Mouse (Mus musculus) stomach, embryonic 14.5 days (tissue): ENCODE results near the gene Bcar3. TPM values are rescaled to one million over a fixed set of nuclear protein-coding genes. Genes with fewer than 3 reads are reported as not detected.
"Not testable (repeated sequence)": the region's sequence is repeated elsewhere in the genome, so short reads cannot be mapped to it uniquely, and the experiment has no call there.

Source experiments
- ATAC-seq: fragments of 200-750 bp; cut with Nextera tagmentation; 2 replicates; pipeline ENCODE4 v1.8.0; 2017; ENCODE audit warnings: low read depth, moderate TSS enrichment; ENCODE audit not compliant: insufficient number of reproducible peaks, insufficient read depth, low FRiP score
- H3K27ac ChIP-seq: fragments of 300-500 bp; sonication (generic); 2 replicates; pipeline ENCODE4 v1.5.1; 2014; ENCODE audit warnings: mild to moderate bottlenecking, low read length, moderate library complexity, mixed read lengths
- H3K27me3 ChIP-seq: fragments of 300-500 bp; sonication (generic); 2 replicates; pipeline ENCODE4 v1.6.1; 2014; ENCODE audit warnings: low read length, control low read depth, mixed read lengths; ENCODE audit not compliant: control insufficient read depth, insufficient read depth
- H3K36me3 ChIP-seq: fragments of 300-500 bp; sonication (generic); 2 replicates; pipeline ENCODE4 v1.6.1; 2014; ENCODE audit warnings: mild to moderate bottlenecking, control low read depth, low read length, moderate library complexity, mixed read lengths; ENCODE audit not compliant: control insufficient read depth, insufficient read depth
- H3K4me1 ChIP-seq: fragments of 300-500 bp; sonication (generic); 2 replicates; pipeline ENCODE4 v1.6.1; 2014; ENCODE audit warnings: low read length, control low read depth, mixed read lengths; ENCODE audit not compliant: control insufficient read depth, insufficient read depth
- H3K4me2 ChIP-seq: fragments of 300-500 bp; sonication (generic); replicated peaks from 2 replicates; pipeline ENCODE4 v1.6.1; 2014; ENCODE audit warnings: low read depth, low read length, control low read depth
- H3K4me3 ChIP-seq: fragments of 300-500 bp; sonication (generic); 2 replicates; pipeline ENCODE4 v1.5.1; 2014; ENCODE audit warnings: low read depth, low read length, control low read depth
- H3K9ac ChIP-seq: fragments of 300-500 bp; sonication (generic); replicated peaks from 2 replicates; pipeline ENCODE4 v1.6.1; 2014; ENCODE audit warnings: low read depth, mild to moderate bottlenecking, control low read depth, low read length, moderate library complexity, mixed read lengths
- H3K9me3 ChIP-seq: fragments of 300-500 bp; sonication (generic); 2 replicates; pipeline ENCODE4 v1.6.1; 2016; ENCODE audit warnings: low read depth, low read length, control low read depth; ENCODE audit not compliant: control insufficient read depth
- WGBS: fragments of 180-500 bp; shearing (Covaris S2); extraction: QIAGEN DNeasy Blood & Tissue Kit; methylation state at CpG from one replicate; pipeline ENCODE4 v1.1.7; 2014; 5-methylcytosine and 5-hydroxymethylcytosine counted together
- polyA plus RNA-seq: library from polyadenylated mRNA; unstranded; fragments of >200 nt; fragmentation: Nextera tagmentation; extraction: Ambion mirVana; gene quantifications from 2 replicates; pipeline ENCODE4 v1.2.1, GENCODE M21; 2014

Bcar3 gene
- polyA plus RNA-seq, 1 experiment from 2014 or later: 11.3 TPM

- WGBS: 75% methylated on average over 5 of the region's 5 CpGs
- no peak for ATAC-seq
These were observed 5.2 kb upstream of the Bcar3 start for GRCm38 (mm10) chr3:122288613-122289195.

DNA sequence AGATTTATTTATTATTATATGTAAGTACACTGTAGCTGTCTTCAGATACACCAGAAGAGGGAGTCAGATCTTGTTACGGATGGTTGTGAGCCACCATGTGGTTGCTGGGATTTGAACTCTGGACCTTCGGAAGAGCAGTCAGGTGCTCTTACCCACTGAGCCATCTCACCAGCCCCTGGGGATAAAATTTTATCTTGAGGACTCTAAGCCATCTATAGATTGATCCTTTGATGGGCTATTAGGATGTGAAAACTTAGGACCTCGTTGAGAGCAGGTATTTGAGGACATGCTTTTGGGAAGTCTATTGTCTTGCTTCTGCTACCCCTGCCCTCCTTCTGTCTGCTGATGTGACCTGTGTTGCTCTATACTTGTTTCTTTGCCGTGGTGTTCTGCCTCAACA is 4.6 kb upstream of the Bcar3 start:
- H3K4me1 ChIP-seq, H3K9me3 ChIP-seq, ATAC-seq, H3K36me3 ChIP-seq, H3K27me3 ChIP-seq, H3K4me3 ChIP-seq, H3K9ac ChIP-seq, H3K27ac ChIP-seq, H3K4me2 ChIP-seq: not testable (repeated sequence)
- WGBS: 75% methylated on average over 3 of the region's 4 CpGs

More at GRCm38 (mm10) chr3:122288613-122289195, 5.2 kb upstream of the Bcar3 start:
- Histone ChIP-seq H3K27me3 (no peaks in the 10 kb centered on the region), H3K27ac (no peak overlapping the region), H3K9ac (no peak overlapping the region), H3K4me2 (no peak overlapping the region), H3K36me3 (peaks cover 9% of the 10 kb centered on the region), H3K4me3 (no peak overlapping the region), H3K4me1 (0 out of 2 replicates have a peak, but pooled peaks cover 3% of the 10 kb centered on the region), H3K9me3 (no peaks in the 10 kb centered on the region)

DNA sequence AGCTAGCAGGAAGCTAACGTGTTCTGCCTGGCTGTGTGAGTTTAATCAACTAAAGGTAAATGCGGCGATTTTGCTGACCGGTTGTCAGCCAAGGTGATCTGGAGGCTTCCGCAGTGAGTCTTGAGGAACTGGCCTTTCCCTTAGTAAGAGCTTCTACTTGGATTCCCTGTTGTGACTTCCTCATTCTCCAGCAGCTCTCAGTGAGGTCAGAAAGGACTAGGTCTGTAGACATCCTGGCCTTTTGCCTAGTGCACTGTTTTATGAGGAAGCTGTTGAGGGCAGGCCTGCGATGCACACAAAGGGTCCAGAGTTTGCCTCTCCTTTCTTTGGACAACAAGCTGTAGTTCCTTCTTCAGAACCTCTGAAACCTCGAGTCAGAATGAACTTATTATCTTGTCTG is 3.2 kb upstream of the Bcar3 start:
- Histone ChIP-seq H3K9me3 (no peaks in the 10 kb centered on the region), H3K4me1 (0 out of 2 replicates have a peak, but pooled peaks cover 7% of the 10 kb centered on the region), H3K4me2 (no peak overlapping the region), H3K4me3 (no peak overlapping the region), H3K36me3 (no peaks in the 10 kb centered on the region), H3K27me3 (no peaks in the 10 kb centered on the region), H3K9ac (no peak overlapping the region), H3K27ac (no peak overlapping the region)
- WGBS: 71% methylated on average over 7 of the region's 7 CpGs
- no peak for ATAC-seq

DNA sequence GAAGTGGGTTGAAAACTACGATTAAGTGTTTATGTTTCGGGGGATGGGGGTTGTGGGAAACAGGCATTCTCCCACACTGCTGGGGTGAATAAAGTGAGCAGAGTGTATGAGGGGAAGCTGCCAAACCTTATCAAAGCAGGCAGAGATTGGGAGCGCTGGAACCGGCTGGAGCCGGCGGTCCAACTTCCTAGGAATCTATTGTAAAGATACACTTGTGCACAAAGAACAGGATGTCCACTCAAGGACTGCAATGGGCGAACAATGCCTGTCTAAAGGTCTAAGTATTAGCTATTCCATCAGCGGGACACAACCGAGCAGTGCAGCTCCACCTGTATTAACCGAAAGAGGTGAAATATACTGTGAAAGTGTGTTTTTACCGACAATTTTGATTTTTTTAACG is 2.1 kb upstream of the Bcar3 start:
- Histone ChIP-seq H3K36me3 (no peaks in the 10 kb centered on the region), H3K4me3 (no peak overlapping the region; the same call in 1 of the 2 replicates), H3K4me2 (peak overlapping the region; percentile 70; the same call in 1 of the 2 replicates), H3K9ac (no peak overlapping the region), H3K27ac (no peak overlapping the region), H3K27me3 (no peaks in the 10 kb centered on the region), H3K9me3 (no peaks in the 10 kb centered on the region), H3K4me1 (0 out of 2 replicates have a peak, but pooled peaks cover 7% of the 10 kb centered on the region)
- WGBS: 48% methylated on average over 12 of the region's 12 CpGs
- no peak for ATAC-seq

- Histone ChIP-seq H3K4me1 (0 out of 2 replicates have a peak, but pooled peaks cover 7% of the 10 kb centered on the region), H3K4me2 (peak overlapping the region; percentile 70), H3K9me3 (no peaks in the 10 kb centered on the region), H3K36me3 (no peaks in the 10 kb centered on the region), H3K27me3 (no peaks in the 10 kb centered on the region), H3K27ac (peak overlapping the region; percentile 96), H3K9ac (peak overlapping the region; percentile 81), H3K4me3 (peak overlapping the region; percentile 79)
- peak; percentile 89 for ATAC-seq
- 5% methylated on average over 54 of the region's 54 CpGs for WGBS
These were observed 1.4 kb upstream of the Bcar3 start for GRCm38 (mm10) chr3:122292300-122293222.

DNA sequence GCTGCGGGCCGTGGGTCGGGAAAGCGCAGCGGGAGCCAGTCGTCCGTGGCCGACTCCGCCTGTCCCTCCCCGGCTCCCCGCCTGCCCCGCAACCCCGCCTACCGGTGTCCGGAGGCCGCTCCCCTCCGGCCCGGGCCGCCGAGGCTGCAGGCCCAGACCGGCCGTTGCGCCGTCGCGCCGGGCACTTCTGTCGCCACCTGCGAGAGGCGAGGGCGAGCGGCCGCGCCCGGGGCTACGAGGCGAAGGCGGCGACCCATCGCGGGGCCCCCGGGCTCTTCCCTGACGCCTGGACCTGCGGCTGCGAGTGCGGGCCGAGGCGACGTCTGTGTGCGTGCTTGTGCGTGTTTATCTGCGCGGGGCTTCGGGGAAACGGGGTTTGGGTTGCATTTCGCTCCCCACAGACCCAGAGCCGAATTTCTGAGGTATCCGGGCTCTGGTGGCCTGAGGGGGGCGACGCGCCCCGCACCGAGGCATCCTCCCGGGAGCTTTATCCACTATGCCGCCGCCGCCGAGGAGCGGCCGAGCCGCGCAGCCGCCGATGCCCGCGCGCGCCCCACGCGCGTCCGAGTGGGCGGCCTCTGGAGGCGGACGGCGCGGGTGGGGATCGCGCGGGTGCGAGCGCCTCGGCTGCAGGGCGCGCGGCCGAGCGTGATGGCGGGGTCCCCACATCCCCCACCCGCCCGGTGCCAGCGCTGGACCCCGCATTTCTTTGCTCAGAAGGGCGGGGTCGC is 548 bp upstream of the Bcar3 start:
- WGBS: under 1% methylated on average over 89 of the region's 105 CpGs
- ATAC-seq: peak; percentile 88
- H3K4me1 ChIP-seq: 0 out of 2 replicates have a peak, but pooled peaks cover 7% of the 10 kb centered on the region
- no peaks in the 10 kb centered on the region for H3K36me3 ChIP-seq
- H3K4me2 ChIP-seq: peak overlapping the region; percentile 70
- peak overlapping the region; percentile 79 for H3K4me3 ChIP-seq
- peak overlapping the region; percentile 96 for H3K27ac ChIP-seq
- H3K27me3 ChIP-seq: no peaks in the 10 kb centered on the region
- H3K9ac ChIP-seq: peak overlapping the region; percentile 81
- no peaks in the 10 kb centered on the region for H3K9me3 ChIP-seq

- H3K27me3 ChIP-seq: no peaks in the 10 kb centered on the region
- H3K4me2 ChIP-seq: no peak overlapping the region
- H3K4me1 ChIP-seq: 0 out of 2 replicates have a peak, but pooled peaks cover 7% of the 10 kb centered on the region
- H3K27ac ChIP-seq: no peak overlapping the region
- WGBS: 17% methylated on average over 5 of the region's 5 CpGs
- no peaks in the 10 kb centered on the region for H3K9me3 ChIP-seq
- ATAC-seq: no peak
- no peak overlapping the region for H3K4me3 ChIP-seq
- no peak overlapping the region for H3K9ac ChIP-seq
- H3K36me3 ChIP-seq: no peaks in the 10 kb centered on the region
These were observed 1.6 kb downstream of the Bcar3 start for GRCm38 (mm10) chr3:122295511-122295910.

DNA sequence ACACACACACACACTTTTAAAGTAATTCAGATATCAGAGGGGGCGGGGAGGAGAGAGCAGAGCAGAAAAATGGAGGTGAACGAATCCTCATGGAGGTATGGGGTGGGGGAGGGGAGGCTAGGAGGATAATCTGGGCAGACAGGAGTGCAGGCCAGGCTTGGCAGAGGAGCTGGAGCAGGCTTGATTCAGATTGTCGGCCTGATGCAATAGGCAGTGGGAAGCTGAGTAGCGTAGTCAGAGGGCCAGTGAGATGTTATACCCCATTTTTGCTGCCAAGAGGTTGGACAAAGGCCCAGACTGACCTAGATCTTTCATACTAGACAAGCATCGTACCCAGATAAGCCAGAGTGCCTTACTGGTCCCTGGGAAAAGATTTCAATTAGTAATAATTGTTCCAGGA is 3.0 kb downstream of the Bcar3 start:
- no peak overlapping the region for H3K9ac ChIP-seq
- no peaks in the 10 kb centered on the region for H3K36me3 ChIP-seq
- WGBS: 60% methylated on average over 5 of the region's 5 CpGs
- no peaks in the 10 kb centered on the region for H3K9me3 ChIP-seq
- no peak overlapping the region for H3K27ac ChIP-seq
- no peaks in the 10 kb centered on the region for H3K27me3 ChIP-seq
- no peak overlapping the region for H3K4me2 ChIP-seq
- no peak for ATAC-seq
- no peak overlapping the region for H3K4me3 ChIP-seq
- H3K4me1 ChIP-seq: 0 out of 2 replicates have a peak, but pooled peaks cover 7% of the 10 kb centered on the region
